Mouse (Mus musculus) common myeloid progenitor, adult 5-6 weeks (primary cell): ENCODE measurements around the gene Psme2. TPM values are rescaled to one million over a fixed set of nuclear protein-coding genes. Genes with fewer than 3 reads are reported as not detected.
A peak's percentile ranks its signal among the peaks of the same experiment; 100 is the strongest.

Source experiments
- ATAC-seq: replicated peaks from 2 replicates; pipeline ENCODE4 v1.8.0; 2016; ENCODE audit warnings: low read depth, mild to moderate bottlenecking, moderate TSS enrichment, inconsistent platforms; ENCODE audit not compliant: poor library complexity, severe bottlenecking
- total RNA-seq: library from RNA; stranded (forward); fragments of 200-1000, 187-1606 nt; gene quantifications from 2 replicates; pipeline ENCODE4 v1.2.3, GENCODE M21; 2017

Psme2 gene
- 217 and 241 TPM in 2 replicates for total RNA-seq

- ATAC-seq, result peak; percentile 83
Measured at GRCm38 (mm10) chr14:55590748-55591330, at the start of gene Psme2. Gene Psme2 (minus strand): TSS chr14:55591113.

- ATAC-seq, result no peak
Measured at GRCm38 (mm10) chr14:55637795-55638194, 46.9 kb upstream of the Psme2 start, which contains the start of gene Gm49378. Gene Gm49378 (minus strand): TSS chr14:55637895.

- peak; percentile 96 for ATAC-seq
Measured at GRCm38 (mm10) chr14:55635523-55636007, 44.7 kb upstream of the Psme2 start, which contains the start of gene Ipo4. Gene Ipo4 (minus strand): TSS chr14:55635957.

- peak; percentile 34 for ATAC-seq
Measured at GRCm38 (mm10) chr14:55634874-55635522, 44.1 kb upstream of the Psme2 start.

- peak; percentile 75 for ATAC-seq
Measured at GRCm38 (mm10) chr14:55629312-55629711, 38.4 kb upstream of the Psme2 start.

- ATAC-seq, result no peak
Measured at GRCm38 (mm10) chr14:55628077-55628827, 37.3 kb upstream of the Psme2 start.

GRCm38 (mm10) chr14:55618486-55619195 lies 27.7 kb upstream of the Psme2 start:
- ATAC-seq, result peak; percentile 63

GRCm38 (mm10) chr14:55617822-55618221 lies 26.9 kb upstream of the Psme2 start, which contains the start of gene Rec8:
Gene Rec8 (plus strand): TSS chr14:55618037.
- ATAC-seq, result peak; percentile 79

- ATAC-seq, result no peak
Measured at GRCm38 (mm10) chr14:55616844-55617243, 25.9 kb upstream of the Psme2 start.

- no peak for ATAC-seq
Measured at GRCm38 (mm10) chr14:55615876-55616275, 25.0 kb upstream of the Psme2 start.

GRCm38 (mm10) chr14:55614565-55615178 lies 23.8 kb upstream of the Psme2 start:
- peak; percentile 13; the same call in 1 of the 2 replicates for ATAC-seq

- no peak for ATAC-seq
Measured at GRCm38 (mm10) chr14:55613346-55613745, 22.4 kb upstream of the Psme2 start.

GRCm38 (mm10) chr14:55608339-55608738 lies 17.4 kb upstream of the Psme2 start:
- ATAC-seq, result no peak

GRCm38 (mm10) chr14:55605743-55606459 lies 15.0 kb upstream of the Psme2 start:
- ATAC-seq, result no peak

- no peak for ATAC-seq
Measured at GRCm38 (mm10) chr14:55604823-55605222, 13.9 kb upstream of the Psme2 start.

- ATAC-seq, result peak; percentile 93
Measured at GRCm38 (mm10) chr14:55603633-55604576, 13.0 kb upstream of the Psme2 start.

- 0 out of 2 replicates have a peak, but pooled peaks have one; percentile 16 for ATAC-seq
Measured at GRCm38 (mm10) chr14:55603271-55603632, 12.3 kb upstream of the Psme2 start, which contains the start of gene Irf9. Gene Irf9 (plus strand): TSS chr14:55603571.
